Mouse (Mus musculus): ENCODE measurements around the gene Slc25a41.

DNA sequence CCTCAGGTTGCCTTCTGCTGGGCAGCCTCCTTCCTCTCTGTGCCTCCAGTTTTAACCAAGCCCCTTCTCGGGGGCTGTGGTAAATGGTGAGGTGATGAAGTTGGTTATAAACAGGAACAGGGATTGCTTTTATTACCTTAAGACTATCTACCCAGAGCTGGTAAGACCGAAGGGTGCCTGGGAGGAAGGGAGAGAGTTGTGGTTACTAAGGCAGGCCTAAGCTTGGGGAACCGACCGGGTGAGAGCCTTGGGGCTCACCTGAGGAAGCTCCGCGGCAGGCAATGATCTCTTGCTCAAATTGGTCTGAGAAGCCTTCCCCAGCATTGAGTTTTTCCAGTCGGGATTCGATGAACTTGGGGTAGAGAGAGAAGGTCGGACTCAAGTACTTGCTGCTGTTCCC is 28.8 kb upstream of the Slc25a41 start:
- no peak for TF ChIP-seq CTCF (IDR thresholded peaks at IDR 0.05; ENCODE audit: low read depth)
- no peak for TF ChIP-seq EP300 (IDR thresholded peaks at IDR 0.05; ENCODE audit: low read depth)
